Mouse (Mus musculus) heart, adult 2 months (tissue): ENCODE results near the gene Slc25a45.

Experiments
- CTCF ChIP-seq: fragments of 200-600 bp; IDR thresholded peaks from 2 replicates; pipeline ENCODE4 v1.8.1; 2022; ENCODE audit warnings: antibody characterized with exemption, mild to moderate bottlenecking, moderate library complexity
- POLR2A ChIP-seq: fragments of 200-500 bp; IDR thresholded peaks from 2 replicates; pipeline ENCODE4 v1.6.1; 2011; ENCODE audit warnings: mild to moderate bottlenecking, low read depth, low read length, control low read depth; ENCODE audit not compliant: insufficient read depth

- TF ChIP-seq CTCF (peak; percentile 73), POLR2A (no peak)
Observed at GRCm38 (mm10) chr19:5885838-5886237, 8.2 kb downstream of the Slc25a45 start.
